Mouse (Mus musculus) embryo, embryonic 9.5 days (tissue): Measurements from ENCODE around the gene Grip1.
A peak's percentile ranks its signal among the peaks of the same experiment; 100 is the strongest.

Source experiments
- DNase-seq: peaks from one replicate; pipeline ENCODE4 v3.0.0-alpha.2; 2017; ENCODE audit errors: extremely low spot score

Grip1 gene

DNA sequence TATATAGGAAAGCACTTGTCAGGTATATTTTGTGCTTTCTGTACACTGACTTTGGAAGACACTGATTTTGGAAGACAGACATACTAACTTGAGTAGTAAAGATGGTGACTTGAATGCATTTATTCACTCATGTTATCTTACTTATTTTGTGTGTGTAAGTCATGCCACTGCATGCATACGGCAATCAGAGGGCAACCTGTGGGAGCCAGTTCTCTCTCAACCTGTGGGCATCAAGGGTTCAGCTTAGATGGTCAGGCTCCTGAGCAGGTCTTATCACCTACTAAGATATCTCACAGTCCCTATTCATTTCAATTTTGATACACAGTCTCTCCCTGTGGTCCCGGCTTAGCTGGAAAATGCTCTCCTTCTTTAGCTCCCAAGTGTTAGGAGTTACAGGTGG lies 5.4 kb downstream of the Grip1 start:
- DNase-seq: no peak

DNA sequence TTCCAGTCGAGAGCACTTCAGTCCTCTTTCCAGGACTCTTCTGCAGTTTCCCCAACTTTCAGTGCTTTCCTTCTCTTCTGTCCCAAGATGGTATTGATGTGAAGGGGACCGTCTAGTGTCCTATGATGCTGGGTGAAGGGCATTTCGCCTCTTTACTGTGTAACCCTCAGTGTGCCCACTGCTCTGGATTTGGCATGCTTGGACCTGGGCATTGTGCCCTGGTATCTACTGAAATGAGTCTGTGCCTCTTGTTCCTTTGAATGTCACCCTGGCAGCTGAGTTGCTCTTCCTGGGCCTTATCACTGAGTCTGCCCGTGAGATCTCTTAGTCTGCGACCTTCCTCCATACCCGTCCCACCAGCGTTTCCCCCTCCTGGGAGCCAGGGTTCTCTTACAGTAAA lies 9.7 kb downstream of the Grip1 start:
- no peak for DNase-seq

DNA sequence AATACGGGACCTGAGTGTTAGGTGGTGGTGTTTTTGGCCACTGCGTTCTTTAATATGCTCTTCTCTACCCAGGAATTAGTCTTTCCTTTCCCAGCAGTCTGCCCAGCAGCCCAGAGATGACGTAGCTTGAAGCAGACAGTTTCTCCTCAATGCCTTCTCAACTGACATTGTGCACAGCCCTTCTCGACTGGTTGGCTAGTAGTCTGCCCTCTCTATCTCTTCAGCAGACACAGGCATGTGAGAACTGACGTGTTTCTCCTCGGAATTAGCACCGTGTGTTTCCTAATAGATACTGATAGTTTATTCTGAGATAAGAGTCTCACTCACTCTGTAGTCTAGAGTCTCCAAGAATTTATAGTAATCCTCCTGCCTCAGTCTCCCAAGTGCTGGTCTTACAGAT lies 10.2 kb downstream of the Grip1 start:
- no peak for DNase-seq

DNA sequence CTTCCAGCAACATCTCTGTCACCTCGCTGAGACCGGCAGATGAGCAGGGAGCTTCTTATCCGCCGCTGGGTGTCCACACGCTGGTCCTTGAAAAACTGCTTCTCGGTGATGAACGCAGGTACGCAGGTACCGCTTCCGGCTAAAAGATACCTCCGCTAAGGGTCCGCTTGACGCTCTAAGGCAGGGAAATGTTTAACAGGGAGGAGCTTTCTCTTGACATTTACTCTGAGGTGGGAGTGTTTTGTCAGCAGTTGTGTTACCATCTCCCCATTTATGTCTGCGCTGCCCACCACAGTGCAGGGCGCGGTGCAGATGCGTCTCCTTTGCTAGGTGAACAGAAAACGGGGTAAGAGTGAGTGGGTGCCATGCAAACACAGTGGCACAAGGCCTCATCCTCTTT lies 14.3 kb downstream of the Grip1 start:
- DNase-seq: no peak

DNA sequence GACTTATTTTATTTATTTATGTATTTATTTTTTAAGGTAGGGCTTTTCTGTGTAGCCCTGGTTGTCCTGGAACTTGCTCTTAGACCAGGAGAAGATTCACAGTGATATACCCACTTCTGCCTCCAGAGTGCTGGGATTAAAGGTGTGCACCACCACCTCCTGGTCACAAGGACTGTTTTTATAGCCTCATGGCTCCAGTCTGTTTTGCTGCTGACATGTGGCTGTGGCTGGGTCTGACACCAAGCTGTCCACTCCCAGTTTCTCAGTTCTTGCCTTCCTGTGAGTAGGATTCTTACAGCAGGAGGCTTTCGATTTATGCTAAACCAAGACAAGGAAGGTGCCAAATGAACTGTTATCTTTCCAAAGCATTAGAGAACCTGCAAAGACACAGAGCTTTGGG lies 16.5 kb downstream of the Grip1 start:
- no peak for DNase-seq

DNA sequence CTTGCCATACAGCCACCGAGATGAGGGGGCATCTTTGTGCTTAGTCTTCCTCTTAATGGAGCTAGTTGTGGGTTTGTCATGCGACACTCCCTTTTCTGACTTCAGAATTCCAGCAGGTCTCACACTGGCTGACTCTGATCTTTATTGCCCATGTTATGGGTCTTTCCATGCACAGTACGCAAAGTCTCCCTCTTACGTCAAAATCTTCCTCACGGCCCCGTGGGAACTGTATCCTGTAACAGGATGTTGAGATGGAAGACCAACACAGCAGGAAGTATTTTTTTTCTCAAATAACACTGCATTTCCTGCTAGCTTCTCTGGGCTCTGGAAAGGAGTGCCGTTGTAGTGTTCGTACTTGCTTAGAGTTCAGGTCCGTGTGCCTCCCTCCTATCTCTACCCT lies 21.5 kb downstream of the Grip1 start:
- no peak for DNase-seq

DNA sequence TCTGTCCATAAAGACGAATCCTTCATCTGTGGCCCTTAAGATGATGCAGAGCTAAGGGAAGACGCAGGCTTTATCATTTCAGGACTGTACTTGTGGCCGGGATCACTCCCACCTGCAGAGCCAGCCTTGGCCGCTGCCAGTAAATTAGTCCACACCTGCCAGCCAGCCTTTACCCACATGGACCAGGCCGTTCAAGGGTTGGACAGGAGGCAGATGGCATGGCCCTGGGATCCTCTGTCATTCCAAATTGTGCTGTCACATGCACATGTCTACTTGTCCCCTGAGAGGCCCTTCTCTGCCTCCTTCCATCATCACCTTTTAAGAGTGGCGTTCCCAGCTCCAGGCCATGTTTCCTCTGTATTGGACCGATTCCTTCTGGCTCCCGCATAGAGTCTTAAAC lies 24.0 kb downstream of the Grip1 start:
- DNase-seq: no peak

DNA sequence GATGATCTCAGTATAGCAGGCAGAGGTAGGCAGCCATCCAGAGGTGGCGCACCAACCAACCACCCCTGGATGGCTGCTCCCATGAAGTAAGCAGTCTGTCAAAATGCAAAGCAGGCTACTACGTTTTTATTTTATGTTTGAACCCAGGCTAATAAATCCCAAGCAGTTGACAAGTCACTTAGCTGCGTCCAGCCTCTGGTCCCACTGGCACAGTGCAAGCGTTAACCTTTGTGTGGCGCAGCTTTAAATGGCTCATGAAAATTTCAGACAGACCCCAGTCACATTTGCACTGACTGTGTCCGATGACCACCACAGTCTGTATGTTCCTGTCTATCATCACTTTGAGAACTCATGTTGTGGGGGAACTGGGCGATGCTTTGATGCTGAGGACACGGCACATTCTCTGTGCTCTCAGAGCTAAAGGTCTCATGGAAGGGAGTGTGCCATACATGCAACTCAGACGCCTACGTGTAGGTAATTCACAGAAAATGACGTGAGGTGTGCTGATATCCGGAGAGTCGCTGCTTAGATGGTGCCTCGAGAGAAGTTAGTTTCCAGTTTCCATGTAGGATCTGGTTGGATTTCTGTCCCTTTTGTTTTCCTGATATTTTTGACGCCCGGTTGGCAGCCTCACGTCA lies 29.6 kb downstream of the Grip1 start:
- no peak for DNase-seq

DNA sequence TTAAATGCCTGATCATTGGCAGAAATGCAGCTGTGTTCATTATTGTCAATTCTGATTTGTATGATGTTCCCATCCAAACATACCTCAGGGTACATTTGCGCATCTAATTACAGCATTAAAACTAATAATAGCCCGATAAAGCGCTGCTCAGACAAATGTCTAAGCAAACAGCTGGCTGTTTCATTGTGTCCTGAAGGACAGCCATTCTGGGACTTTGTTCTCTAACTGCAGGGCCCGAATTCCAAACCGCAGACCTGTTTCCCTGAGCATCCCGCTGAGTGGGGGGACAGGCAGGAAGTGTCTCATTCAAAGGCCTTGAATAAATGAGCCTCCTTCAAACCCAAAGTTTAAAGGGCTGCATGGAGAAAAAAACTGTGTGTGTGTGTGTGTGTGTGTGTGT lies 30.1 kb downstream of the Grip1 start:
- peak; percentile 25 for DNase-seq

DNA sequence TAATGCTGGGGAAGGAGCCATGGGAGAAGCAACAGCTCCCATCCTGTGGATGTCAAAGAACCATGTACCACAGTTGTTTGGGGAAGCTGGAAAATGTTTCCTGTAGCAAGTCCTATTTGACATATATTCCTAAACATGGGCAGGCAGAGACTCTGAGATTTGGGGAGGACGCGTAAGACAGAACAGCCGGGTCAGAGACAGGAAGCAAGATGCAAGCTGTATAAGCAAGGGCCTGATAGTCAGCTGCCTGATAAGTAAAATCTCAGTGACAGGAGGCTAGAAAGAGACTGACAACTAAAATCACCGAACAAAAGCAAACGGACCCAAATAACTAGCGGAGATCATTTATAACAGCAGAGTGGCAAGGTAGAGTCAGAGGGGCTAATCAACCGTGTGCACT lies 33.3 kb downstream of the Grip1 start:
- DNase-seq: no peak

DNA sequence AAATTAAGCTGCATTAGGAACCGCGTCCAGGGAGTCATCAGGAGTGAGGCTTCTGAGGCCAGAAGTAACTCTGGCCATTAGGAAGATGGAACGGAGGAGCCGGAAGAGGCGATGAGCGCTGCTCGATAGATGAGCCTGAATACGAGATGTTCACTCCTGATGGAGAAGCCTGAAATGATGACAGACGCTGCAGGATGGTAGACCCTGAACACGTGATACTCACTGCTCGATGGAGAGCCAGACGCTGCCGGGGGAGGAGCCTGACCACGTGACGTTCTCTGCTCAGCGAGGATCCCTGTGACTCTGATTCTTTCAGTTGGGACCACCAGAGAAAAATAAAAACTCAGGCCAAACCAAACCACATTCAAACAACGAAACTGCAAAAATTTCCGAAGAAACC lies 37.2 kb downstream of the Grip1 start:
- DNase-seq: no peak

DNA sequence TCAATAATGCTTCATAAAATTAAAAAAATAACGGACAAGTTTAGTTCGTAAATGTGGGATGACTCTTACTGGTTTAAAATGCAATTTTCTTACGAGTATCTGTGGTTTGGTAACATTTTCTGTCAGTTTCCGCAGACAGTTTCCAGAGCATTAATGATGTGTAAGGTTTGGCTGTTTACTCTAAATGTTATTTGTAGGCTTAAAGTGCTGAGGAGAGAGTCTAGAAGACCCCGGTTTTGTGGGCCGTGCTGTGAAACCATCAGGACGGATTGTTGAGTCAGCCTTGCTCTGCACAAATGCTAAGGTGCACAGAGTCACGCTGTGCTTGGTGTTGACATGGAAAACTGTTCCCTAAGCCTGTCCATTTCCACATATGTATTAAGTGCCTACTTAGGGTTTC lies 41.7 kb downstream of the Grip1 start:
- DNase-seq: no peak

DNA sequence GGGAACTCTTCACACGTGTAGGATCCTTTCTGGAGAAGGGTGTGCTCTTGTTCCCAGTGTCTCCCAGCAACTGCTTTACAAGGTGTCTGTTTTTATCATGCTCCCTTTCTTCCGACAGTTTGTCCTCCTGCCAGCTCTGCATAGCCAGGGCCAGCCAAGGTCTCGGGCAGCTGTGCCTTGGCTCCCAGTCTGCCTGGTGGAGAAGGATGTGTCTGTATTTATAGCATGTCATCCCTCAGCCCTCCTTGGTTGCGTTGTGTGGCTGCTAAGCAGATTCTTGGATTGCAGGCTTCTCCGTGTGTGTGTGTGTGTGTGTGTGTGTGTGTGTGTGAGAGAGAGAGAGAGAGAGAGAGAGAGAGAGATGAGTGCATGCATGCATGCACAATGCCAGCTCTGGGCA lies 42.6 kb downstream of the Grip1 start:
- DNase-seq: no peak

DNA sequence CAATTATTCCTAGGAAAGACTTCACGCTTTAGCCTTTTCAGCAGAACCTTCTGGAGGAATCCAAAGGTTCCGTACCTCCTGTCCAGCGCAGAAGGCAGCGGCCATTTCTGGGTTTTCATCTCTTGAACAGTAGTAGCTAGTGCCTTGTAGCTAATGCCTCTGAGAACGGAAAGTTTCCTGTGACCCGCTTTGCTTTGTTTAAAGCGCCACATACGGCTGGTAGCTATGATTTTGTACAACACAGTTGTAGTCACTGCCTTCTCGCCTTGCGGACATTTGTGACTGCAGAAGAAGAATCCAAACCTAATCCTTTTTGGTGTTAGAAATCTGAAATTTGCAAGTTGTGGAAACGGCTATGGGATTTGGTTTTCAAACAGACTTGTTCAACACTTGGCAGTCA lies 68.1 kb downstream of the Grip1 start:
- no peak for DNase-seq

DNA sequence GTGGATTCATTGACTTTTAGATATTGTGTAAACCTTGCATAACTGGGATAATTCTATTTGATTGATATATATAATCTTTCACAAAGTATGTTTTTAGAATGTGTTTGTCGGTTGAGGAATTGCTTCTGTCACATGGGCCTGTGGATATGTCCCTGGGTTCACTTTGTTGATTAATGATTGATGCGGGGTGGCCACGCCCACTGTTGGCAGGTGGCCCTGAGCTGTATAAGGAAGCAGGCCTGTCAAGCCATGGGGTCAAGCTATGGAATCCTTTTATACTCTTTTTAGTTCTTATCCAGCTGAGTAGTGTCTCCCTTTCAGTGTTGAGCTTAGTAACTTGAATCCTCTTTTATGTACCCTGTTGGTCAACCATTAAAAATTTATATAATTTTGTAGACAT lies 72.1 kb downstream of the Grip1 start:
- DNase-seq: peak; percentile 22

DNA sequence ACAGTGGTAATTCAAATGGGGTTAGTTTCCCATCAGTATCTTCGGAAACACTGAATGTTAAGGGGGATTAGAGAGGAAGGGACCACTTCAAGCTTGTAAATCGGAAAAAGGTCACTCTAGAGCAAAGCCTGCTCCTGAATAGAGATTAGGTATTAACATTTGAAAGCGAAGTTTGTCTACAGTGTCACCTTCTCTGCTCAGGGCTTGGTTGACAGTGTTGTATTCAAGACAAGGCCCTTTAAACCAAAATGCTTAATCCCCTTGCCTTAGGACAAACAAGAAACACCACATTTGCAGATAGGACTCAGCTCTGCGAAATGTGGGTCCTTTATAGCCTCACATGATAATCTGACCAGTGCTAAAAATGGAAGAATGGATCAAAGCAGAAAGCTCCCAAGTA lies 81.2 kb downstream of the Grip1 start:
- no peak for DNase-seq

DNA sequence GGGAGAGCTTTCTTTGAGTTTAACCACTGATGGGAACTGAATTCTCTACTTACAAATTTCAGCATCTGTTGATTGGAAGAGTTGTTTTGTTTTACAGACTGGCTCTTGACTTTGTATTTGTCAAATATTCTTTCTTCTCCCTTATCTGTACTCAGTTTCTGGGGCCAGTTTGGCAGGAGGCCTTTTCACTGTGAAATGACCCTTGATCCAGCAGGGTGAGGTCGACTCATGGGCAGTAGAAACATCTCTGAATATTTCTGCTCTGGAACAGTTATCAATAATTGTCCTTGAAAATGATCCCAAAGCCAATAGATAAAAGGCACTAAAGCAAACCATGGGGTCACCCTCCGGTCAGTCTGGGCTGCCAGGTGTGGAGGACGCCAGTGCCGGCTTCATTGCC lies 88.0 kb downstream of the Grip1 start:
- no peak for DNase-seq

DNA sequence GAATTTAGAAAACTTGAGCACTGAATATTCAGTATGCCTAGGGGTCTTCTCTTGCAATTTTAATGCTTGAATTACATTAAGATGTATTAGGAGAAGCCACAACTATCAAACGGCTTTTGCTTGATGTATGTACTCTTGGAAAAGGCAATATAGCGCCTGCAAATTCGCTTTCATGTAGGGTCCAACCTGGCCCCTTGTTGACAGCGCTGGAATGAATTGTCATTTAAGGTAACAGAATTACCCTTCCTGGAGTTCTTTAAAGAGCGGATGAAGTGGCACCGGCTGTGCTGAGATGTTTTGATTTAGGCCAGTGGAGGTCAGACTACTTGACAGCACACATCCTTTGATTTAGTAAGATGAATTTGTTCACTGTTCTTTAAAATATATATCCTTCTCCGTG lies 90.1 kb downstream of the Grip1 start:
- no peak for DNase-seq

DNA sequence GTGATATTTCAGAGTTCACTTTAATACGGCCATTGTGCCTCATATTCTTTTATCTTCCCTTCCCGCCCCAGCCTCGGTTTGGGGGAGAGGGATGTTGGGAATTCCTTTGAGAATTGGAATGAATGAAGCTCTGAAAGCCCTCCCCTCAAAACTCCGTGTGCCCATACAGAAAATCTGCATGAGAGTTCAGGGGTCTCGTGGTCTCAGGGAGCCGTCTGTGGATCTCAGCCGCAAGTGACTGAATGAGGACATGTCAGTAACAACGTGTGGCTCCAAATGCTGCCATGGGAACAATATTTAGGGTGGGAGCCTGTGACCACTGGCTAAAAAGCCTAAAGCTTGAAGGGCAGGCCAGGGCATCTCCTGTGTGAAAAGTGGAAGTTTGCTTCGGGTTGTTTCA lies 91.1 kb downstream of the Grip1 start:
- no peak for DNase-seq

DNA sequence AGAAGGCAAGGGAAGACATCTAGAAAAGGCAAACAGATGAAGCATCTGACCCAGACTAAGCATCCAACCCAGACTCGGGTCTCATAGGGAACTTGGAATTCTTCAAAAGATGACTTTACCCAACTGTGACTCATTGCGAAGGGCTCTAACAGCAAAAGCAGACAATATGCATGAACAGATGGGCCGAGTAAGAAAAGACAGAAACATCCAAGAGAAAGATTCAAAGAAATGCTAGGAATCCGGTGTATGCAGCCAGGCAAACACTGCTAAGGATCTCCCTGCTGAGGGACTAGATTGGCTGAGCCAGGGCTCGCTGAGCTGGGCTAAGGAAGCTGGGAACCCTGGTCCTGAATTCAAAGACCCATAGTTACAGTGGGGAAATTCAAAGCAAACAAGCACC lies 94.2 kb downstream of the Grip1 start:
- DNase-seq: no peak

DNA sequence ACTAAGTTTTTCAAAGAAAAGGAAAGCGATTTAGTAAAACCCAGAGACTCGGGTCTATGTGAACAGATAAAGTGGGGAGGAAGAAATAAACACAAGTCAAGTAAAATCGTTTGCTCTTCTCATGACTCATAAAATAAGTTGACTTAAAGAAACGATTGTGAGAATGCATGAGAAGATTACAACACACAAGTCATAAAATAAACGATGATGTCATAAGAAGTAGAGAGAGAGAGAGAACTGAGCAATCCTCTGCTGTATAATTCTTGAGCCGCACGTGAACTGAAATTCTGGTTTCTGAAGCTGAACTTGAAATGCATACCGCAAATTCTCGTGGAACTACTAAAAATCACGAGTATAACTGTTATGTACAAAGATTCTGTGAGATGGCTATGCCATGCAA lies 95.1 kb downstream of the Grip1 start:
- DNase-seq: no peak

DNA sequence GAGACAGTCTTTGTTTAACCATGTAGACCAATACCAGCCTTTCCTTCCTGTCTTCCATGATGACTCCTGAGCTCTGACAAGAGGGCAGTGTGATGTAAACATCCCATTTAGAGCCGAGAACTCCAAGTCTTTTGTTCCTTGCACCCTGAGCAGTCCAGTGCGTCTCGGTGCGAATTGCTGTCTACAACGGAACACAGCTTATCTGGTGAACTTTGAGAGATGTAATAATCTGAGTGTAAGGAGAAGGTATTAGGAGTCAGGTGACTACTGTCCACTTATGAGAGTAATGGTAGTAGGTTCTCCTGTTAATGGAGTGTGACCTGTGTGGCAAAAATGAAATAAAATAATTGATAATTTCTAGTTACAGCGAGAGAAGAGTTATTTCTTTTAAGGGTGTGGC lies 97.0 kb downstream of the Grip1 start:
- DNase-seq: no peak

DNA sequence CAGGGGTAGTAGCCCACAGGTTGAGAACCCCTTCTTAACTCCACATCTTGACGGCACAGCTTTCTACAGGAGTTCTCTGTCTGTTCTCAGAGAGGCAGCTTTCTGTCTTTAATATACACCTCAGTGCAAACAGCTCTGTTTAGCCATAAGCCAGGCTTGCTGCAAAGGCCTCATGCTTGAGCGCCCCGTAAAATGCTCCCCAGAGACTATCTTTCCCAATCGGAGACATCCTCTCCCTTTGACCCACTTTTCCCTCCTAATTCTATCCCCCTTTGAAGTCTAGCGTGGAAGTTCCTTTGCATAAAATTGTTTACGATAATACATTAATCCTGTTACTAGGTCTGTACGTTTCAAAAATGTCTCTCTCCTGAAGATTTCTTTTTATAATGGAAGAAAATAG lies 102.7 kb downstream of the Grip1 start:
- no peak for DNase-seq

DNA sequence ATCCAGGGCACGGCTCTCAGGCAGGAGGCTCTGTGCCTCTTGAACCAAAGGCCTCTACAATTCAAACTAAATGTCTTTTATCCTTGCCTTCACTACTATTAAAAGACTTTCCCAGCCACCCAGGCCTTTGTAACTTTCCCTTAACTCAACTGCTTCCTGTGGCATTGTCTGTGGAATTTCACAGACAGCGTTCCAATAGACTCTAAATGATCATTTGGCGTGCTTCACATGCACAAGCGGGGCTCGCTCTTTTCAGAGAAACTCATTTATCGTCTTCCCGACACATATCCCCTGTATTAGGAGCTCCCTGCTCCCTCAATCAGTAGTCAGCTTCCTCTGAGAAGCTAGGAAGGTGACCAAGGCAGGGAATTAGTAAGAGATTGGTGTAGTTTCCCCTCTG lies 104.8 kb downstream of the Grip1 start:
- no peak for DNase-seq

DNA sequence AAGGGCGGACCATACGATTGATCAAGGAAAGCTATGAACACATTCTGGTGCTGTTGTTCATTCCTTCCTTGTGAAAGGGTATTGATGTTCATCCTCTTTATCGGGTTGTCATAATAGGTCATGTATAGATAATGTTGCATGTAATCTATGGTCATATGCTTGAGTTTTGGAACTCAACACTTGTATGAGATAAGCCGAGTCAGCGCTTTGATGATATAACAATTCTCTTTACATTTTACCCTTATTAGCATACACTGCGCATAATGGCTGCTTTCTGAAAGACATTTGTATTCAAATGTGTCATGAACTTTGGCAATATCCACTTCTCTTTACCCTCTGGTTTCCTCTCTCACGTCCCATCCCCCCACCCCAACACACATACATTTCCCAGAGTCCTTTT lies 111.2 kb downstream of the Grip1 start:
- no peak for DNase-seq
